Mouse (Mus musculus) midbrain, embryonic 13.5 days (tissue): ENCODE data around the gene Rnf213. TPM values are rescaled to one million over a fixed set of nuclear protein-coding genes. Genes with fewer than 3 reads are reported as not detected.
"Not testable (repeated sequence)": the region's sequence is repeated elsewhere in the genome, so short reads cannot be mapped to it uniquely, and the experiment has no call there.

Experiments
- ATAC-seq: fragments of 200-750 bp; cut with Nextera tagmentation; 2 replicates; pipeline ENCODE4 v1.8.0; 2017; ENCODE audit warnings: mild to moderate bottlenecking, moderate TSS enrichment, moderate library complexity
- H3K27ac ChIP-seq: fragments of 300-500 bp; sonication (generic); 2 replicates; pipeline ENCODE4 v1.5.1; 2015; ENCODE audit warnings: inconsistent platforms, mild to moderate bottlenecking, moderate library complexity
- H3K27me3 ChIP-seq: fragments of 300-500 bp; sonication (generic); 2 replicates; pipeline ENCODE4 v1.6.1; 2015; ENCODE audit warnings: mild to moderate bottlenecking, inconsistent platforms
- H3K36me3 ChIP-seq: fragments of 300-500 bp; sonication (generic); 2 replicates; pipeline ENCODE4 v1.6.1; 2015; ENCODE audit warnings: mild to moderate bottlenecking, inconsistent platforms
- H3K4me1 ChIP-seq: fragments of 300-500 bp; sonication (generic); replicated peaks from 2 replicates; pipeline ENCODE4 v1.6.1; 2015; ENCODE audit warnings: inconsistent platforms
- H3K4me2 ChIP-seq: fragments of 300-500 bp; sonication (generic); replicated peaks from 2 replicates; pipeline ENCODE4 v1.6.1; 2015; ENCODE audit warnings: moderate library complexity, mild to moderate bottlenecking, inconsistent platforms
- H3K4me3 ChIP-seq: fragments of 300-500 bp; sonication (generic); replicated peaks from 2 replicates; pipeline ENCODE4 v1.5.1; 2015; ENCODE audit warnings: mild to moderate bottlenecking, inconsistent platforms
- H3K9ac ChIP-seq: fragments of 300-500 bp; sonication (generic); replicated peaks from 2 replicates; pipeline ENCODE4 v1.6.1; 2015; ENCODE audit warnings: mild to moderate bottlenecking, inconsistent platforms
- H3K9me3 ChIP-seq: fragments of 300-500 bp; sonication (generic); 2 replicates; pipeline ENCODE4 v1.6.1; 2016; ENCODE audit warnings: mild to moderate bottlenecking, inconsistent platforms
- WGBS: fragments of 180-500 bp; shearing (Covaris S2); methylation state at CpG from one replicate; pipeline ENCODE4 v1.1.7; 2015; 5-methylcytosine and 5-hydroxymethylcytosine counted together
- polyA plus RNA-seq: library from polyadenylated mRNA; unstranded; fragments of >200 nt; fragmentation: Nextera tagmentation; extraction: Ambion mirVana; gene quantifications from 2 replicates; pipeline ENCODE4 v1.2.1, GENCODE M21; 2015

Rnf213 gene
- polyA plus RNA-seq, 1 experiment from 2014 or later = 0.66 TPM

- peaks cover 13% of the 10 kb centered on the region for H3K4me1 ChIP-seq
- 25% methylated on average over 11 of the region's 11 CpGs for WGBS
- H3K27ac ChIP-seq = 0 out of 2 replicates have a peak overlapping the region, but pooled peaks have one; percentile 19
- H3K27me3 ChIP-seq = no peaks in the 10 kb centered on the region
- peak overlapping the region; percentile 49 for H3K4me2 ChIP-seq
- peak; percentile 95 for ATAC-seq
- H3K36me3 ChIP-seq = 0 out of 2 replicates have a peak, but pooled peaks cover 3% of the 10 kb centered on the region
- H3K9me3 ChIP-seq = no peaks in the 10 kb centered on the region; the same call in 1 of the 2 replicates
- peak overlapping the region; percentile 21 for H3K4me3 ChIP-seq
- H3K9ac ChIP-seq = peak overlapping the region; percentile 57
These were observed 29.3 kb upstream of the Rnf213 start for GRCm38 (mm10) chr11:119363534-119364145.

- ATAC-seq = no peak
- no peaks in the 10 kb centered on the region for H3K4me1 ChIP-seq
- no peak overlapping the region for H3K4me2 ChIP-seq
- H3K27me3 ChIP-seq = no peaks in the 10 kb centered on the region
- WGBS = 91% methylated on average over 6 of the region's 6 CpGs
- peaks cover 15% of the 10 kb centered on the region; the same call in 1 of the 2 replicates for H3K36me3 ChIP-seq
- H3K27ac ChIP-seq = no peak overlapping the region
- H3K4me3 ChIP-seq = no peak overlapping the region
- H3K9ac ChIP-seq = no peak overlapping the region
- H3K9me3 ChIP-seq = no peaks in the 10 kb centered on the region
These were observed 17.5 kb upstream of the Rnf213 start for GRCm38 (mm10) chr11:119375425-119375824.

- Histone ChIP-seq H3K4me2 (no peak overlapping the region), H3K27ac (no peak overlapping the region), H3K9ac (no peak overlapping the region), H3K9me3 (no peaks in the 10 kb centered on the region), H3K36me3 (peaks cover 15% of the 10 kb centered on the region; the same call in 1 of the 2 replicates), H3K4me1 (no peaks in the 10 kb centered on the region), H3K4me3 (no peak overlapping the region), H3K27me3 (no peaks in the 10 kb centered on the region)
- WGBS = 95% methylated on average over 11 of the region's 11 CpGs
- no peak for ATAC-seq
These were observed 15.6 kb upstream of the Rnf213 start for GRCm38 (mm10) chr11:119377326-119377725.

GRCm38 (mm10) chr11:119378551-119378950 is 14.3 kb upstream of the Rnf213 start:
- no peak for ATAC-seq
- Histone ChIP-seq H3K4me1 (no peaks in the 10 kb centered on the region), H3K4me3 (no peak overlapping the region), H3K9ac (no peak overlapping the region), H3K9me3 (no peaks in the 10 kb centered on the region), H3K4me2 (no peak overlapping the region), H3K27me3 (no peaks in the 10 kb centered on the region), H3K36me3 (peaks cover 15% of the 10 kb centered on the region; the same call in 1 of the 2 replicates), H3K27ac (no peak overlapping the region)
- WGBS = 98% methylated on average over 1 of the region's 1 CpGs

- Histone ChIP-seq H3K9me3 (no peaks in the 10 kb centered on the region), H3K4me3 (no peak overlapping the region), H3K9ac (no peak overlapping the region), H3K4me2 (no peak overlapping the region), H3K27ac (no peak overlapping the region), H3K4me1 (no peaks in the 10 kb centered on the region), H3K36me3 (peaks cover 15% of the 10 kb centered on the region; the same call in 1 of the 2 replicates), H3K27me3 (no peaks in the 10 kb centered on the region)
- WGBS = 85% methylated on average over 9 of the region's 9 CpGs
- ATAC-seq = no peak
These were observed 11.1 kb upstream of the Rnf213 start for GRCm38 (mm10) chr11:119381631-119382337.

GRCm38 (mm10) chr11:119382338-119382850 is 10.5 kb upstream of the Rnf213 start:
- Histone ChIP-seq H3K4me1 (no peaks in the 10 kb centered on the region), H3K36me3 (peaks cover 12% of the 10 kb centered on the region; the same call in 1 of the 2 replicates), H3K4me3 (no peak overlapping the region), H3K9me3 (no peaks in the 10 kb centered on the region), H3K27me3 (peaks cover 2% of the 10 kb centered on the region; the same call in 1 of the 2 replicates), H3K9ac (no peak overlapping the region), H3K27ac (no peak overlapping the region), H3K4me2 (no peak overlapping the region)
- WGBS = 75% methylated on average over 6 of the region's 6 CpGs
- no peak for ATAC-seq

- no peak overlapping the region for H3K4me2 ChIP-seq
- no peak overlapping the region for H3K9ac ChIP-seq
- peaks cover 4% of the 10 kb centered on the region; the same call in 1 of the 2 replicates for H3K36me3 ChIP-seq
- H3K4me1 ChIP-seq = peaks cover 4% of the 10 kb centered on the region
- WGBS = 89% methylated on average over 4 of the region's 4 CpGs
- H3K9me3 ChIP-seq = no peaks in the 10 kb centered on the region
- H3K27me3 ChIP-seq = peaks cover 27% of the 10 kb centered on the region
- no peak overlapping the region for H3K27ac ChIP-seq
- no peak overlapping the region for H3K4me3 ChIP-seq
- ATAC-seq = no peak
These were observed 8.0 kb upstream of the Rnf213 start for GRCm38 (mm10) chr11:119384904-119385303.

- H3K4me3 ChIP-seq = no peak overlapping the region
- H3K36me3 ChIP-seq = no peaks in the 10 kb centered on the region
- WGBS = 95% methylated on average over 5 of the region's 5 CpGs
- H3K9ac ChIP-seq = no peak overlapping the region
- H3K4me1 ChIP-seq = peaks cover 12% of the 10 kb centered on the region
- peaks cover 41% of the 10 kb centered on the region for H3K27me3 ChIP-seq
- no peaks in the 10 kb centered on the region for H3K9me3 ChIP-seq
- H3K27ac ChIP-seq = no peak overlapping the region
- H3K4me2 ChIP-seq = no peak overlapping the region
- no peak for ATAC-seq
These were observed 6.6 kb upstream of the Rnf213 start for GRCm38 (mm10) chr11:119386306-119386705.

GRCm38 (mm10) chr11:119387273-119387672 is 5.6 kb upstream of the Rnf213 start:
- H3K9ac ChIP-seq, H3K4me2 ChIP-seq, H3K9me3 ChIP-seq, H3K4me3 ChIP-seq, H3K36me3 ChIP-seq, H3K27ac ChIP-seq, ATAC-seq: not testable (repeated sequence)
- peaks cover 51% of the 10 kb centered on the region for H3K27me3 ChIP-seq
- 36% methylated on average over 3 of the region's 3 CpGs for WGBS
- peaks cover 12% of the 10 kb centered on the region for H3K4me1 ChIP-seq

GRCm38 (mm10) chr11:119389851-119390270 is 3.0 kb upstream of the Rnf213 start:
- no peaks in the 10 kb centered on the region for H3K9me3 ChIP-seq
- H3K27me3 ChIP-seq = peaks cover 77% of the 10 kb centered on the region
- 0 out of 2 replicates have a peak, but pooled peaks have one; percentile 50 for ATAC-seq
- peaks cover 22% of the 10 kb centered on the region for H3K4me1 ChIP-seq
- peak overlapping the region; percentile 52 for H3K9ac ChIP-seq
- H3K4me3 ChIP-seq = peak overlapping the region; percentile 46
- H3K27ac ChIP-seq = no peak overlapping the region
- no peaks in the 10 kb centered on the region for H3K36me3 ChIP-seq
- under 1% methylated on average over 35 of the region's 35 CpGs for WGBS
- H3K4me2 ChIP-seq = peak overlapping the region; percentile 84

GRCm38 (mm10) chr11:119390271-119391231 is 2.3 kb upstream of the Rnf213 start:
- ATAC-seq = 0 out of 2 replicates have a peak, but pooled peaks have one; percentile 38
- Histone ChIP-seq H3K4me1 (peaks cover 22% of the 10 kb centered on the region), H3K4me3 (peak overlapping the region; percentile 46), H3K27me3 (peaks cover 83% of the 10 kb centered on the region), H3K9me3 (no peaks in the 10 kb centered on the region), H3K4me2 (peak overlapping the region; percentile 84), H3K36me3 (no peaks in the 10 kb centered on the region), H3K9ac (peak overlapping the region; percentile 52), H3K27ac (no peak overlapping the region)
- WGBS = 2% methylated on average over 53 of the region's 53 CpGs
